Mouse (Mus musculus) CH12.LX (cell line): ENCODE data around the gene Fem1b.
"Not testable (repeated sequence)": the region's sequence is repeated elsewhere in the genome, so short reads cannot be mapped to it uniquely, and the experiment has no call there.

Experiments
- CHD2 ChIP-seq: IDR thresholded peaks from 2 replicates; pipeline ENCODE4 v1.6.1; 2011; ENCODE audit warnings: low read length, improper control_type of control experiment
- CTCF ChIP-seq, 2 experiments: IDR thresholded peaks in 1 of 2; conservative IDR thresholded peaks in 1 of 2; 2 replicates each; pipeline ENCODE4 v1.5.1; 2011 to 2012; ENCODE audit warnings: low read depth in 2 of 2, low read length in 2 of 2, improper control_type of control experiment in 1 of 2, inconsistent platforms in 1 of 2, mild to moderate bottlenecking in 1 of 2, moderate library complexity in 1 of 2
- MAZ ChIP-seq: IDR thresholded peaks from 2 replicates; pipeline ENCODE4 v1.6.1; 2012; ENCODE audit warnings: low read depth, mild to moderate bottlenecking, inconsistent platforms, low read length, improper control_type of control experiment, moderate library complexity
- POLR2A ChIP-seq: IDR thresholded peaks from 2 replicates; pipeline ENCODE4 v1.6.1; 2011; ENCODE audit warnings: low read depth, mild to moderate bottlenecking, improper control_type of control experiment, low read length
- RAD21 ChIP-seq: IDR thresholded peaks from 2 replicates; pipeline ENCODE4 v1.6.1; 2011; ENCODE audit warnings: low read depth, mild to moderate bottlenecking, low read length, improper control_type of control experiment, moderate library complexity
- ZKSCAN1 ChIP-seq: IDR thresholded peaks from 2 replicates; pipeline ENCODE4 v1.6.1; 2012; ENCODE audit warnings: low read depth, inconsistent platforms, low read length, improper control_type of control experiment, borderline replicate concordance
- ZMIZ1 ChIP-seq: IDR thresholded peaks from 2 replicates; pipeline ENCODE4 v1.6.1; 2012; ENCODE audit warnings: low read depth, mild to moderate bottlenecking, inconsistent platforms, low read length, improper control_type of control experiment

DNA sequence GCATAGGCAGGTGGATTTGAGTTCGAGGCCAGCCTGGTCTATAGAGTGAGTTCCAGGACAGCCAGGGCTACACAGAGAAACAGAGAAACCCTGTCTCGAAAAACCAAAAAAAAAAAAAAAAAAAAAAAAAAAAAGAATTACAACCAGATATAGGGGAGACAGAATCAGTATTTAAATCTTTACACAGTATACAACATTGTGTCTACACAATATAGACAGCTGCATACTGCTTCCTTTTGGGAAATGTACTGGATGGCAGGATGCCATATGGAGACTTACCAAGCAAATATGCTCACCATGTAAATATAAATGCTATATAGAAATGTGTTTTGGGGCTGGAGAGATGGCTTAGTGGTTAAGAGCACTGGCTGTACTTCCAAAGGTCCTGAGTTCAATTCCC, 12.5 kb downstream of the Fem1b start:
- TF ChIP-seq RAD21; ZKSCAN1; POLR2A; CTCF (conservative IDR thresholded peaks at IDR 0.05 in 1 of 2, IDR thresholded peaks at IDR 0.05 in 1 of 2; ENCODE audit: low read depth in 2 of 2, low read length in 2 of 2); CHD2; ZMIZ1; MAZ: not testable (repeated sequence)
